Mouse (Mus musculus): ENCODE results near the gene Rccd1.
A peak's percentile ranks its signal among the peaks of the same experiment; 100 is the strongest.

Rccd1 gene

GRCm38 (mm10) chr7:80324043-80324815, at the start of gene Rccd1:
Rccd1 (minus strand) TSS chr7:80324454.
- DNase-seq (ENCODE audit: low spot score): peak; percentile 88

- no peak for DNase-seq (ENCODE audit: low spot score)
These were observed 49.6 kb upstream of the Rccd1 start for GRCm38 (mm10) chr7:80373850-80374249.

- DNase-seq (ENCODE audit: low spot score): no peak
These were observed 49.1 kb upstream of the Rccd1 start for GRCm38 (mm10) chr7:80373352-80373751.

- DNase-seq (ENCODE audit: low spot score): no peak
These were observed 48.4 kb upstream of the Rccd1 start for GRCm38 (mm10) chr7:80372667-80373066.

- DNase-seq (ENCODE audit: low spot score): no peak
These were observed 47.9 kb upstream of the Rccd1 start for GRCm38 (mm10) chr7:80372166-80372565.

GRCm38 (mm10) chr7:80371041-80371751, 46.9 kb upstream of the Rccd1 start, which contains the start of gene Man2a2:
Man2a2 (minus strand) TSS chr7:80371375.
- DNase-seq (ENCODE audit: low spot score): peak; percentile 63

GRCm38 (mm10) chr7:80370649-80371040, 46.4 kb upstream of the Rccd1 start:
- peak; percentile 55 for DNase-seq (ENCODE audit: low spot score)

- DNase-seq (ENCODE audit: low spot score): no peak
These were observed 45.7 kb upstream of the Rccd1 start for GRCm38 (mm10) chr7:80369967-80370431.

GRCm38 (mm10) chr7:80369461-80369860, 45.2 kb upstream of the Rccd1 start:
- DNase-seq (ENCODE audit: low spot score): no peak

GRCm38 (mm10) chr7:80368635-80369421, 44.6 kb upstream of the Rccd1 start:
- DNase-seq (ENCODE audit: low spot score): no peak

- DNase-seq (ENCODE audit: low spot score): no peak
These were observed 43.8 kb upstream of the Rccd1 start for GRCm38 (mm10) chr7:80368009-80368408.

GRCm38 (mm10) chr7:80367232-80367631, 43.0 kb upstream of the Rccd1 start:
- DNase-seq (ENCODE audit: low spot score): no peak

- DNase-seq (ENCODE audit: low spot score): no peak
These were observed 41.5 kb upstream of the Rccd1 start for GRCm38 (mm10) chr7:80365759-80366158.

GRCm38 (mm10) chr7:80360435-80360834, 36.2 kb upstream of the Rccd1 start:
- DNase-seq (ENCODE audit: low spot score): no peak

GRCm38 (mm10) chr7:80358039-80358438, 33.8 kb upstream of the Rccd1 start:
- DNase-seq (ENCODE audit: low spot score): no peak

GRCm38 (mm10) chr7:80357156-80357555, 32.9 kb upstream of the Rccd1 start:
- DNase-seq (ENCODE audit: low spot score): no peak

GRCm38 (mm10) chr7:80356351-80356750, 32.1 kb upstream of the Rccd1 start:
- no peak for DNase-seq (ENCODE audit: low spot score)

- DNase-seq (ENCODE audit: low spot score): no peak
These were observed 28.7 kb upstream of the Rccd1 start for GRCm38 (mm10) chr7:80352920-80353319.

GRCm38 (mm10) chr7:80350808-80351207, 26.6 kb upstream of the Rccd1 start:
- DNase-seq (ENCODE audit: low spot score): no peak

- DNase-seq (ENCODE audit: low spot score): no peak
These were observed 23.7 kb upstream of the Rccd1 start for GRCm38 (mm10) chr7:80347670-80348586.

- DNase-seq (ENCODE audit: low spot score): no peak
These were observed 22.6 kb upstream of the Rccd1 start for GRCm38 (mm10) chr7:80346830-80347229.
